Mouse (Mus musculus) stomach, embryonic 16.5 days (tissue): Measurements from ENCODE around the gene Ano6. TPM values are rescaled to one million over a fixed set of nuclear protein-coding genes. Genes with fewer than 3 reads are reported as not detected.

Experiments
- ATAC-seq: fragments of 200-750 bp; cut with Nextera tagmentation; 2 replicates; pipeline ENCODE4 v1.8.0; 2017; ENCODE audit warnings: moderate number of reproducible peaks, moderate TSS enrichment; ENCODE audit not compliant: insufficient read depth, low FRiP score
- H3K27ac ChIP-seq: fragments of 300-500 bp; sonication (generic); 2 replicates; pipeline ENCODE4 v1.5.1; 2014; ENCODE audit warnings: low read length
- H3K27me3 ChIP-seq: fragments of 300-500 bp; sonication (generic); 2 replicates; pipeline ENCODE4 v1.6.1; 2014; ENCODE audit warnings: low read length, control low read depth, mixed read lengths; ENCODE audit not compliant: control insufficient read depth, insufficient read depth
- H3K36me3 ChIP-seq: fragments of 300-500 bp; sonication (generic); 2 replicates; pipeline ENCODE4 v1.6.1; 2014; ENCODE audit warnings: low read length; ENCODE audit not compliant: control insufficient read depth, insufficient read depth
- H3K4me1 ChIP-seq: fragments of 300-500 bp; sonication (generic); 2 replicates; pipeline ENCODE4 v1.6.1; 2014; ENCODE audit warnings: low read length, control low read depth, mixed read lengths; ENCODE audit not compliant: control insufficient read depth, insufficient read depth
- H3K4me2 ChIP-seq: fragments of 300-500 bp; sonication (generic); 2 replicates; pipeline ENCODE4 v1.6.1; 2014; ENCODE audit warnings: low read depth, low read length, mixed read lengths
- H3K4me3 ChIP-seq: fragments of 300-500 bp; sonication (generic); replicated peaks from 2 replicates; pipeline ENCODE4 v1.5.1; 2014; ENCODE audit warnings: mild to moderate bottlenecking, low read length
- H3K9ac ChIP-seq: fragments of 300-500 bp; sonication (generic); 2 replicates; pipeline ENCODE4 v1.6.1; 2014; ENCODE audit warnings: low read length
- H3K9me3 ChIP-seq: fragments of 300-500 bp; sonication (generic); replicated peaks from 2 replicates; pipeline ENCODE4 v1.6.1; 2016; ENCODE audit warnings: low read length, control low read depth; ENCODE audit not compliant: control insufficient read depth
- WGBS: fragments of 180-500 bp; shearing (Covaris S2); extraction: QIAGEN DNeasy Blood & Tissue Kit; methylation state at CpG from one replicate; pipeline ENCODE4 v1.1.7; 2014; 5-methylcytosine and 5-hydroxymethylcytosine counted together
- polyA plus RNA-seq: library from polyadenylated mRNA; unstranded; fragments of >200 nt; fragmentation: Nextera tagmentation; extraction: Ambion mirVana; gene quantifications from 2 replicates; pipeline ENCODE4 v1.2.1, GENCODE M21; 2015

Gene Ano6
- polyA plus RNA-seq, 1 experiment from 2014 or later, result 41.8 TPM

DNA sequence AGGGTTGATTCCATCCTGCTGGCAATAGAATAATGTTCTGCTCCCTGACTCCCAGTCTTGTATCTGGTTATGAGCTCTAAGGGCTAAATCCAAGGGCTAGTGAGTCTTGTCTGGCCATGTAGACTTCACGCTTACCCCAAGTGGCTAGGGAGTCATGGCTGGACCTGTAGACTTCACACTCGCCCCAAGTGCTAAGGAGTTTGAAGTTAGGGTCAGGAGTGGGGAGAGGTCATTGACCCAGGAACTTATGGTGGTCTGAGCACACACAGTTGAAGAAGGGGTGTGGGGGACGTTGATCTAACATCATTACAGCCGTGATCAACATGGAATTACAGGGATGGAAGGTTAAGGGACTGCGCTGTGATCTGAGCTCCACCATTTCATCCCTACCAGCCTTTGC lies 79.0 kb downstream of the Ano6 start:
- ATAC-seq, result no peak
- Histone ChIP-seq H3K4me1 (no peaks in the 10 kb centered on the region), H3K4me3 (no peak overlapping the region), H3K4me2 (no peak overlapping the region), H3K9me3 (no peaks in the 10 kb centered on the region), H3K36me3 (no peaks in the 10 kb centered on the region), H3K27ac (no peak overlapping the region), H3K27me3 (no peaks in the 10 kb centered on the region), H3K9ac (no peak overlapping the region)
- WGBS, result 92% methylated on average over 5 of the region's 5 CpGs

- no peak overlapping the region for H3K4me2 ChIP-seq
- WGBS, result 72% methylated on average over 15 of the region's 15 CpGs
- H3K9me3 ChIP-seq, result no peaks in the 10 kb centered on the region
- no peaks in the 10 kb centered on the region for H3K4me1 ChIP-seq
- no peak overlapping the region for H3K4me3 ChIP-seq
- H3K27ac ChIP-seq, result no peak overlapping the region
- H3K27me3 ChIP-seq, result no peaks in the 10 kb centered on the region
- H3K36me3 ChIP-seq, result no peaks in the 10 kb centered on the region
- ATAC-seq, result no peak
- no peak overlapping the region for H3K9ac ChIP-seq
Measured at GRCm38 (mm10) chr15:95871631-95872030, 81.0 kb downstream of the Ano6 start.

DNA sequence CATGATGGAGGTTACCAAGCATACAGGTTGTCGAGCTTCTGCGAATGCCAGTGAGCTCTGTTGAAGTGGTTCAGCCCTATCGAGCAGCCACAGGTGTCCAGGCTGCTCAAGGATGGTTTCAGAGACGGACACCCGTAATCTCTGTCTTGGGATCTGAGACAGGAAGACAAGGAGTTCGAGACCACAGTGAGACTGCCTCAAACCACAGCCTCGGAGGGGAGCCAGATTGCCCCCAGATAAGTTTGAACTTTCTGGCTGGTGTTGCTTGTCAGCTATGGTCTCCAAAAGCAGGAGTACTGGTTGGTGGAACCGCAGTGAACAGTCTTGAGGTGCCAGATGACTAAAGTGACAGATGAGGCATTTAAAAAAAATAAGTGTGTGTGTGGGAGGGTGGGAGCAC lies 81.8 kb downstream of the Ano6 start:
- H3K9ac ChIP-seq, result no peak overlapping the region
- H3K4me2 ChIP-seq, result no peak overlapping the region
- no peaks in the 10 kb centered on the region for H3K36me3 ChIP-seq
- no peak overlapping the region for H3K27ac ChIP-seq
- H3K9me3 ChIP-seq, result no peaks in the 10 kb centered on the region
- no peaks in the 10 kb centered on the region for H3K27me3 ChIP-seq
- no peak; the same call in 1 of the 2 replicates for ATAC-seq
- H3K4me1 ChIP-seq, result no peaks in the 10 kb centered on the region
- no peak overlapping the region for H3K4me3 ChIP-seq
- 84% methylated on average over 8 of the region's 8 CpGs for WGBS

GRCm38 (mm10) chr15:95873276-95873675 lies 82.6 kb downstream of the Ano6 start:
- 48% methylated on average over 1 of the region's 1 CpGs for WGBS
- Histone ChIP-seq H3K4me2 (no peak overlapping the region), H3K9me3 (no peaks in the 10 kb centered on the region), H3K27ac (no peak overlapping the region), H3K27me3 (no peaks in the 10 kb centered on the region), H3K9ac (no peak overlapping the region), H3K4me1 (no peaks in the 10 kb centered on the region), H3K4me3 (no peak overlapping the region), H3K36me3 (no peaks in the 10 kb centered on the region)
- no peak for ATAC-seq

- Histone ChIP-seq H3K4me3 (no peak overlapping the region), H3K4me2 (no peak overlapping the region), H3K4me1 (no peaks in the 10 kb centered on the region), H3K27ac (no peak overlapping the region), H3K36me3 (no peaks in the 10 kb centered on the region), H3K9ac (no peak overlapping the region), H3K27me3 (no peaks in the 10 kb centered on the region), H3K9me3 (no peaks in the 10 kb centered on the region)
- no peak for ATAC-seq
- 85% methylated on average over 5 of the region's 5 CpGs for WGBS
Measured at GRCm38 (mm10) chr15:95874216-95874615, 83.6 kb downstream of the Ano6 start.

- H3K9ac ChIP-seq, result no peak overlapping the region
- H3K4me3 ChIP-seq, result no peak overlapping the region
- H3K4me1 ChIP-seq, result no peaks in the 10 kb centered on the region
- ATAC-seq, result no peak
- WGBS, result 61% methylated on average over 8 of the region's 8 CpGs
- H3K27ac ChIP-seq, result no peak overlapping the region
- H3K27me3 ChIP-seq, result no peaks in the 10 kb centered on the region
- H3K9me3 ChIP-seq, result no peaks in the 10 kb centered on the region
- H3K4me2 ChIP-seq, result no peak overlapping the region
- no peaks in the 10 kb centered on the region for H3K36me3 ChIP-seq
Measured at GRCm38 (mm10) chr15:95874726-95875125, 84.1 kb downstream of the Ano6 start.

DNA sequence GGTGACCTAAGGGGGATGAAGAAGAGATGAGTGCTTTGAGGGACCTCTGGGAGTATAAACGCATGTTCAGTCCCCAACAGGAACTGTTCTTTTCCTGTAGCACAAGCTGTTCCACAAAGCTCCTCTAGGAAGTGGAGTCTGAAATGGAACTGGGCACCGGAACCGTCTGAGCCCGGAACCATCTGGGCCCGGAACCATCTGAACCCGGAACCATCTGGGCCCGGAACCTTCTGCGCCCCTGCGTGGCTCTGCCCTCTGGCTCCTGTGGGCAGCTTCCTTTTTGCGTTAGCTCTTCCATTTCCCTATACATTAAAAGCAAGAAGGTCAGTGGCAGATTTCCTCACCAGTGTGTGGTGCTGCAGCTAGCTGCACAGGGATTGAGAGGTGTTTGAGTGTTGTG lies 85.3 kb downstream of the Ano6 start:
- no peaks in the 10 kb centered on the region for H3K27me3 ChIP-seq
- no peak overlapping the region for H3K27ac ChIP-seq
- no peaks in the 10 kb centered on the region for H3K9me3 ChIP-seq
- H3K36me3 ChIP-seq, result no peaks in the 10 kb centered on the region
- no peak overlapping the region for H3K4me2 ChIP-seq
- no peak overlapping the region for H3K4me3 ChIP-seq
- H3K4me1 ChIP-seq, result peaks cover 6% of the 10 kb centered on the region; the same call in 1 of the 2 replicates
- WGBS, result 92% methylated on average over 10 of the region's 10 CpGs
- no peak overlapping the region for H3K9ac ChIP-seq
- ATAC-seq, result no peak

GRCm38 (mm10) chr15:95880616-95881151 lies 90.0 kb downstream of the Ano6 start:
- Histone ChIP-seq H3K27ac (no peak overlapping the region), H3K9me3 (no peaks in the 10 kb centered on the region), H3K4me1 (peaks cover 15% of the 10 kb centered on the region; the same call in 1 of the 2 replicates), H3K9ac (no peak overlapping the region), H3K4me3 (no peak overlapping the region), H3K4me2 (no peak overlapping the region), H3K27me3 (no peaks in the 10 kb centered on the region), H3K36me3 (no peaks in the 10 kb centered on the region)
- 32% methylated on average over 10 of the region's 10 CpGs for WGBS
- ATAC-seq, result peak; percentile 48; the same call in 1 of the 2 replicates

- Histone ChIP-seq H3K27ac (no peak overlapping the region), H3K4me1 (peaks cover 31% of the 10 kb centered on the region), H3K4me2 (no peak overlapping the region), H3K27me3 (no peaks in the 10 kb centered on the region), H3K9me3 (no peaks in the 10 kb centered on the region), H3K4me3 (no peak overlapping the region), H3K36me3 (no peaks in the 10 kb centered on the region), H3K9ac (no peak overlapping the region)
- WGBS, result 92% methylated on average over 4 of the region's 4 CpGs
- no peak for ATAC-seq
Measured at GRCm38 (mm10) chr15:95882436-95882835, 91.8 kb downstream of the Ano6 start.
